8 mouse cellular contexts compared by ENCODE assay signal in the genomic region with DNA sequence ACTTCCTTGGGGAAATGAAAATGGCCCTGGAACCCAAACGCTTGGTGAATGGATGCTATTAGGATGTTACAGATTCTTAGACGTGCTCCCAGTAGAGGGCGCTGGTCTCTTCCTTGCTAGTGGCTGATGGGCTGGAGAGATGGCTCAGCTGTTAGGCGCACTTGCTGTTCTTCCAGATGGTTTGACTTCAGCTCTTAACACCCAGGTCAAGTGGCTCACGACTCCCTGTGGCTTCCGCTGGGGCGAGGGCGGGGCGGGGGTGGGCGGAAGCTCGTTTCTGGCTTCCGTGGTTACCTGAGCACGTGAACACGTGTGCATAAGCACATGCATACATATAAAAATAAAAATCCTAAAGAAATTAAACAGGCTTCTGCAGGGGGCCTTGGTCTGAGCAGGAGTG. TPM values are rescaled to one million over a fixed set of nuclear protein-coding genes. Genes with fewer than 3 reads are reported as not detected.
DNase-seq lines count a peak whose midpoint lies in the region; ATAC-seq lines count a peak whose summit lies in the region.

No protein-coding gene starts in this region.

- no peak overlapping the region for H3K27ac ChIP-seq in liver, embryonic 12.5 days
- H3K27ac ChIP-seq in intestine, embryonic 15.5 days: no peak overlapping the region
- no peak overlapping the region for H3K27ac ChIP-seq in limb, embryonic 10.5 days
- H3K27ac ChIP-seq in midbrain, embryonic 14.5 days (replicated peaks; ENCODE audit: low read depth, low read length): no peak overlapping the region

- peak; percentile 67 for DNase-seq in liver
- DNase-seq in embryo, embryonic 10 days (ENCODE audit: low spot score): peak; percentile 84
- DNase-seq in gastrocnemius, postnatal 4 days (ENCODE audit: low spot score in 2 of 2): peak; percentile 59 to 75
- peak; percentile 64 for DNase-seq in limb, embryonic 10.5 days (ENCODE audit: low spot score)
- peak; percentile 78 for DNase-seq in midbrain, embryonic 14.5 days
- DNase-seq in spleen, postnatal 36 days (ENCODE audit: low spot score in 2 of 2): peak; percentile 71 to 78

- H3K36me3 ChIP-seq in liver, embryonic 12.5 days: no peaks in the 10 kb centered on the region
- H3K36me3 ChIP-seq in intestine, embryonic 15.5 days: no peaks in the 10 kb centered on the region
- no peaks in the 10 kb centered on the region for H3K36me3 ChIP-seq in limb, embryonic 10.5 days
- no peaks in the 10 kb centered on the region for H3K36me3 ChIP-seq in midbrain, embryonic 14.5 days (ENCODE audit: control insufficient read depth, insufficient read depth, low read length)

- H3K4me3 ChIP-seq in liver, embryonic 12.5 days: no peak overlapping the region
- H3K4me3 ChIP-seq in intestine, embryonic 15.5 days (replicated peaks): no peak overlapping the region
- H3K4me3 ChIP-seq in limb, embryonic 10.5 days: no peak overlapping the region
- no peak overlapping the region for H3K4me3 ChIP-seq in midbrain, embryonic 14.5 days (replicated peaks; ENCODE audit: low read depth, low read length)

- no peak overlapping the region for H3K9ac ChIP-seq in liver, embryonic 12.5 days
- H3K9ac ChIP-seq in intestine, embryonic 15.5 days: no peak overlapping the region
- no peak overlapping the region for H3K9ac ChIP-seq in midbrain, embryonic 14.5 days (replicated peaks; ENCODE audit: low read length)

- H3K27me3 ChIP-seq in liver, embryonic 12.5 days (replicated peaks): no peaks in the 10 kb centered on the region
- H3K27me3 ChIP-seq in intestine, embryonic 15.5 days (replicated peaks): no peaks in the 10 kb centered on the region
- H3K27me3 ChIP-seq in limb, embryonic 10.5 days (ENCODE audit: low read depth, poor library complexity, severe bottlenecking): peaks cover 5% of the 10 kb centered on the region; the same call in 1 of the 2 replicates
- no peaks in the 10 kb centered on the region for H3K27me3 ChIP-seq in midbrain, embryonic 14.5 days (ENCODE audit: control insufficient read depth, insufficient read depth, low read length)

- no peaks in the 10 kb centered on the region for H3K9me3 ChIP-seq in liver, embryonic 12.5 days (replicated peaks)
- H3K9me3 ChIP-seq in intestine, embryonic 15.5 days: no peaks in the 10 kb centered on the region
- no peaks in the 10 kb centered on the region for H3K9me3 ChIP-seq in limb, embryonic 10.5 days (replicated peaks)
- no peaks in the 10 kb centered on the region for H3K9me3 ChIP-seq in midbrain, embryonic 14.5 days (ENCODE audit: control insufficient read depth, low read length)

- 0 out of 2 replicates have a peak, but pooled peaks cover 5% of the 10 kb centered on the region for H3K4me1 ChIP-seq in liver, embryonic 12.5 days
- H3K4me1 ChIP-seq in intestine, embryonic 15.5 days (replicated peaks): no peaks in the 10 kb centered on the region
- peaks cover 5% of the 10 kb centered on the region; the same call in 1 of the 2 replicates for H3K4me1 ChIP-seq in limb, embryonic 10.5 days
- no peaks in the 10 kb centered on the region for H3K4me1 ChIP-seq in midbrain, embryonic 14.5 days (ENCODE audit: control insufficient read depth, insufficient read depth, low read length)

- H3K4me2 ChIP-seq in liver, embryonic 12.5 days: no peak overlapping the region
- H3K4me2 ChIP-seq in intestine, embryonic 15.5 days (replicated peaks): peak overlapping the region; percentile 28; the same call in 1 of the 2 replicates
- H3K4me2 ChIP-seq in midbrain, embryonic 14.5 days (ENCODE audit: low read length): peak overlapping the region; percentile 28; the same call in 1 of the 2 replicates

- ATAC-seq in liver, embryonic 12.5 days: no peak
- no peak for ATAC-seq in intestine, embryonic 15.5 days
- ATAC-seq in midbrain, embryonic 14.5 days (ENCODE audit: low FRiP score, low TSS enrichment): no peak

- 14% methylated on average over 14 of the region's 14 CpGs for WGBS in liver, embryonic 12.5 days (ENCODE audit: insufficient replicate concordance)
- WGBS in intestine, embryonic 15.5 days: 18% methylated on average over 14 of the region's 14 CpGs
- WGBS in limb, embryonic 10.5 days: 23% methylated on average over 14 of the region's 14 CpGs
- 30% methylated on average over 14 of the region's 14 CpGs for WGBS in midbrain, embryonic 14.5 days

RNA-seq across cellular contexts. Expression of a gene that starts 17.3 kb away (rescaled TPM):
- polyA plus RNA-seq in liver, embryonic 12.5 days (2016; fragmentation: Nextera tagmentation; extraction: Ambion mirVana): 0.16 and 0.19 TPM in 2 replicates
- total RNA-seq in gastrocnemius, postnatal 4 days (2021): 1 to 10 TPM; 1.8 to 1.9 TPM
- polyA plus RNA-seq in intestine, embryonic 15.5 days (2015; fragmentation: Nextera tagmentation; extraction: Ambion mirVana): 0.46 and 0.80 TPM in 2 replicates
- polyA plus RNA-seq in limb, embryonic 10.5 days (2016; fragmentation: Nextera tagmentation; extraction: Ambion mirVana): 0.16 TPM in 1 of 2 replicates, not detected in the other
- polyA plus RNA-seq in midbrain, embryonic 14.5 days (2014; fragmentation: Nextera tagmentation; extraction: Ambion mirVana): 3.2 and 4.5 TPM in 2 replicates

RNA-seq across cellular contexts. Expression of a gene that starts 22.7 kb away (rescaled TPM):
- 135 and 145 TPM in 2 replicates for polyA plus RNA-seq in liver, embryonic 12.5 days (2016; fragmentation: Nextera tagmentation; extraction: Ambion mirVana)
- total RNA-seq in gastrocnemius, postnatal 4 days (2021): 10 to 100 TPM; 61.4 to 67.0 TPM
- 169 and 174 TPM in 2 replicates for polyA plus RNA-seq in intestine, embryonic 15.5 days (2015; fragmentation: Nextera tagmentation; extraction: Ambion mirVana)
- 174 and 201 TPM in 2 replicates for polyA plus RNA-seq in limb, embryonic 10.5 days (2016; fragmentation: Nextera tagmentation; extraction: Ambion mirVana)
- polyA plus RNA-seq in midbrain, embryonic 14.5 days (2014; fragmentation: Nextera tagmentation; extraction: Ambion mirVana): 135 and 165 TPM in 2 replicates

RNA-seq across cellular contexts. Expression of a gene that starts 35.3 kb away (rescaled TPM):
- polyA plus RNA-seq in liver, embryonic 12.5 days (2016; fragmentation: Nextera tagmentation; extraction: Ambion mirVana): 0.22 and 0.27 TPM in 2 replicates
- total RNA-seq in gastrocnemius, postnatal 4 days (2021): under 1 TPM in 1 of 2 experiments, not detected in 1; 0.26 TPM
- not detected in 2 replicates for polyA plus RNA-seq in intestine, embryonic 15.5 days (2015; fragmentation: Nextera tagmentation; extraction: Ambion mirVana)
- not detected in 2 replicates for polyA plus RNA-seq in limb, embryonic 10.5 days (2016; fragmentation: Nextera tagmentation; extraction: Ambion mirVana)
- not detected in 2 replicates for polyA plus RNA-seq in midbrain, embryonic 14.5 days (2014; fragmentation: Nextera tagmentation; extraction: Ambion mirVana)

RNA-seq across cellular contexts. Expression of a gene that starts 41.6 kb away (rescaled TPM):
- not detected in 2 replicates for polyA plus RNA-seq in liver, embryonic 12.5 days (2016; fragmentation: Nextera tagmentation; extraction: Ambion mirVana)
- under 1 TPM in 1 of 2 experiments, not detected in 1; 0.88 TPM for total RNA-seq in gastrocnemius, postnatal 4 days (2021)
- polyA plus RNA-seq in intestine, embryonic 15.5 days (2015; fragmentation: Nextera tagmentation; extraction: Ambion mirVana): 1.1 and 1.3 TPM in 2 replicates
- 0.36 and 0.38 TPM in 2 replicates for polyA plus RNA-seq in limb, embryonic 10.5 days (2016; fragmentation: Nextera tagmentation; extraction: Ambion mirVana)
- polyA plus RNA-seq in midbrain, embryonic 14.5 days (2014; fragmentation: Nextera tagmentation; extraction: Ambion mirVana): 2.3 and 2.9 TPM in 2 replicates
